Comparison of ENCODE assay signal across 20 mouse cellular contexts in genomic region chr16:11741951-11742350, GRCm38 (mm10).
"Had no signal": no experiment of that assay in that cellular context is flagged by ENCODE, and none has a peak within 500 bp of the region (broad histone marks: within the 10 kb centered on the region; RNA-seq: fewer than 3 reads in every experiment).

No protein-coding gene starts in this region.

- H3K27ac ChIP-seq: intestine, embryonic 15.5 days; layer of hippocampus, adult 2 months; limb, embryonic 12.5 days; limb, embryonic 15.5 days; liver, embryonic 14.5 days; midbrain, embryonic 10.5 days; midbrain, embryonic 13.5 days; neural tube, embryonic 13.5 days had no signal

- H3K9me3 ChIP-seq: intestine, embryonic 15.5 days; limb, embryonic 12.5 days; limb, embryonic 15.5 days; megakaryocyte, embryonic 14.5 days; midbrain, embryonic 10.5 days; midbrain, embryonic 13.5 days; neural tube, embryonic 13.5 days had no signal

- H3K36me3 ChIP-seq: intestine, embryonic 15.5 days; limb, embryonic 12.5 days; limb, embryonic 15.5 days; midbrain, embryonic 10.5 days; midbrain, embryonic 13.5 days; neural tube, embryonic 13.5 days had no signal

- H3K27me3 ChIP-seq: intestine, embryonic 15.5 days; limb, embryonic 12.5 days; limb, embryonic 15.5 days; midbrain, embryonic 13.5 days; neural tube, embryonic 13.5 days had no signal

- DNase-seq: kidney, postnatal 4 days; left cerebral cortex, postnatal 4 days; liver, postnatal 0 days; lung, embryonic 14.5 days; lung, postnatal 36 days; right cerebral cortex, adult 18-20 months; right cerebral cortex, postnatal 25 days; thymus, adult 2 months; thymus, postnatal 14 days; thymus, postnatal 4 days had no signal

- H3K4me1 ChIP-seq: intestine, embryonic 15.5 days; limb, embryonic 12.5 days; limb, embryonic 15.5 days; midbrain, embryonic 10.5 days; midbrain, embryonic 13.5 days; neural tube, embryonic 13.5 days had no signal

- H3K4me3 ChIP-seq: intestine, embryonic 15.5 days; layer of hippocampus, adult 2 months; limb, embryonic 12.5 days; limb, embryonic 15.5 days; megakaryocyte, embryonic 14.5 days; midbrain, embryonic 10.5 days; midbrain, embryonic 13.5 days; myocyte; neural tube, embryonic 13.5 days had no signal
